Mouse (Mus musculus) embryonic facial prominence, embryonic 11.5 days (tissue): ENCODE data around the gene Aco1. TPM values are rescaled to one million over a fixed set of nuclear protein-coding genes. Genes with fewer than 3 reads are reported as not detected.

Experiments used
- ATAC-seq: fragments of 200-750 bp; cut with Nextera tagmentation; replicated peaks from 2 replicates; pipeline ENCODE4 v1.8.0; 2017; ENCODE audit warnings: low read depth; ENCODE audit not compliant: insufficient number of reproducible peaks, low FRiP score, low TSS enrichment
- DNase-seq: peaks from one replicate; pipeline ENCODE4 v3.0.0-alpha.2; 2015; ENCODE audit warnings: low spot score
- H3K27ac ChIP-seq: fragments of 300-500 bp; sonication (generic); replicated peaks from 2 replicates; pipeline ENCODE4 v1.5.1; 2014; ENCODE audit warnings: mild to moderate bottlenecking, low read depth, low read length, control low read depth
- H3K27me3 ChIP-seq: fragments of 300-500 bp; sonication (generic); 2 replicates; pipeline ENCODE4 v1.6.1; 2014; ENCODE audit warnings: mild to moderate bottlenecking, low read length, moderate library complexity, mixed read lengths; ENCODE audit not compliant: control insufficient read depth, insufficient read depth
- H3K36me3 ChIP-seq: fragments of 300-500 bp; sonication (generic); replicated peaks from 2 replicates; pipeline ENCODE4 v1.6.1; 2014; ENCODE audit warnings: low read depth, mild to moderate bottlenecking, low read length, moderate library complexity, mixed read lengths; ENCODE audit not compliant: control insufficient read depth, insufficient read depth
- H3K4me1 ChIP-seq: fragments of 300-500 bp; sonication (generic); 2 replicates; pipeline ENCODE4 v1.6.1; 2014; ENCODE audit warnings: low read length, mixed read lengths; ENCODE audit not compliant: control insufficient read depth, insufficient read depth
- H3K4me2 ChIP-seq: fragments of 300-500 bp; sonication (generic); 2 replicates; pipeline ENCODE4 v1.6.1; 2014; ENCODE audit warnings: low read depth, mild to moderate bottlenecking, control low read depth, low read length, moderate library complexity
- H3K4me3 ChIP-seq: fragments of 300-500 bp; sonication (generic); 2 replicates; pipeline ENCODE4 v1.5.1; 2014; ENCODE audit warnings: low read depth, low read length, control low read depth
- H3K9ac ChIP-seq: fragments of 300-500 bp; sonication (generic); replicated peaks from 2 replicates; pipeline ENCODE4 v1.6.1; 2014; ENCODE audit warnings: mild to moderate bottlenecking, control low read depth, low read length
- H3K9me3 ChIP-seq: fragments of 300-500 bp; sonication (generic); replicated peaks from 2 replicates; pipeline ENCODE4 v1.6.1; 2016; ENCODE audit warnings: mild to moderate bottlenecking, low read length, inconsistent platforms, mixed read lengths; ENCODE audit not compliant: control insufficient read depth
- WGBS: fragments of 180-500 bp; shearing (Covaris S2); extraction: QIAGEN DNeasy Blood & Tissue Kit; methylation state at CpG from one replicate; pipeline ENCODE4 v1.1.7; 2014; 5-methylcytosine and 5-hydroxymethylcytosine counted together
- polyA plus RNA-seq: library from polyadenylated mRNA; unstranded; fragments of >200 nt; fragmentation: Nextera tagmentation; extraction: Ambion mirVana; gene quantifications from 2 replicates; pipeline ENCODE4 v1.2.1, GENCODE M21; 2014

The Aco1 gene
- polyA plus RNA-seq, 1 experiment from 2014 or later, result 62.8 TPM

- WGBS, result 19% methylated on average over 9 of the region's 9 CpGs
- ATAC-seq, result no peak
- Histone ChIP-seq H3K4me2 (no peak overlapping the region), H3K9me3 (no peaks in the 10 kb centered on the region), H3K27ac (no peak overlapping the region), H3K9ac (no peak overlapping the region), H3K4me3 (no peak overlapping the region), H3K4me1 (no peaks in the 10 kb centered on the region), H3K36me3 (no peaks in the 10 kb centered on the region), H3K27me3 (no peaks in the 10 kb centered on the region)
- peak; percentile 81 for DNase-seq
Measured at GRCm38 (mm10) chr4:40134468-40135102, 8.3 kb upstream of the Aco1 start.

DNA sequence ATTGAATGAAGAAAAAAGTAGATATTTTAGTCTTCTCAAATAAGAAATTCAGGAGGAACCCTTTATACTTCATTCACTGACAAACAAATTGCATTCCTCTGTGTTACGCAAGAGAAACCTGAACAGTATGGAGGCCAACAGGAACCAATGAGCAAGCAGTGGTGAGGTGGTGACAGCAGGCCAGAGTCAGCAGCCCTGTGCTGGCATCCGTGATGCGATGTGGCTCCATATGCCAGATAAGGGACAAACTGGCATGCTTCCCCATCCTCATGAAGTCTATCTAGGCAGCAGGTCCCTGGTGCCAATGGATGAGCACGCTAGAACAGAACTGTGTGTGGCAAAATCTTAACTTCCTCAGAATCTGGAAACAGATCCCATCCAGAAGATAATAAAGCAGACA is 6.4 kb upstream of the Aco1 start:
- Histone ChIP-seq H3K36me3 (no peaks in the 10 kb centered on the region), H3K9me3 (no peaks in the 10 kb centered on the region), H3K9ac (no peak overlapping the region), H3K4me1 (no peaks in the 10 kb centered on the region), H3K4me3 (no peak overlapping the region), H3K27ac (no peak overlapping the region), H3K27me3 (no peaks in the 10 kb centered on the region), H3K4me2 (no peak overlapping the region)
- 84% methylated on average over 4 of the region's 4 CpGs for WGBS
- ATAC-seq, result no peak
- DNase-seq, result no peak

- Histone ChIP-seq H3K9ac (no peak overlapping the region), H3K9me3 (no peaks in the 10 kb centered on the region), H3K4me3 (no peak overlapping the region), H3K27me3 (no peaks in the 10 kb centered on the region), H3K36me3 (no peaks in the 10 kb centered on the region), H3K27ac (no peak overlapping the region), H3K4me1 (no peaks in the 10 kb centered on the region; the same call in 1 of the 2 replicates), H3K4me2 (no peak overlapping the region)
- ATAC-seq, result no peak
- no peak for DNase-seq
- 69% methylated on average over 3 of the region's 3 CpGs for WGBS
Measured at GRCm38 (mm10) chr4:40139663-40140255, 3.1 kb upstream of the Aco1 start.

- H3K4me1 ChIP-seq, result no peaks in the 10 kb centered on the region; the same call in 1 of the 2 replicates
- ATAC-seq (no peak), DNase-seq (no peak)
- H3K4me3 ChIP-seq, result peak overlapping the region; percentile 75
- no peaks in the 10 kb centered on the region for H3K36me3 ChIP-seq
- peak overlapping the region; percentile 81 for H3K9ac ChIP-seq
- H3K27me3 ChIP-seq, result no peaks in the 10 kb centered on the region
- peak overlapping the region; percentile 74 for H3K4me2 ChIP-seq
- H3K9me3 ChIP-seq, result no peaks in the 10 kb centered on the region
- 0 out of 2 replicates have a peak overlapping the region, but pooled peaks have one; percentile 20 for H3K27ac ChIP-seq
- WGBS, result 0% methylated on average over 25 of the region's 27 CpGs
Measured at GRCm38 (mm10) chr4:40143533-40143871, 621 bp downstream of the Aco1 start.

DNA sequence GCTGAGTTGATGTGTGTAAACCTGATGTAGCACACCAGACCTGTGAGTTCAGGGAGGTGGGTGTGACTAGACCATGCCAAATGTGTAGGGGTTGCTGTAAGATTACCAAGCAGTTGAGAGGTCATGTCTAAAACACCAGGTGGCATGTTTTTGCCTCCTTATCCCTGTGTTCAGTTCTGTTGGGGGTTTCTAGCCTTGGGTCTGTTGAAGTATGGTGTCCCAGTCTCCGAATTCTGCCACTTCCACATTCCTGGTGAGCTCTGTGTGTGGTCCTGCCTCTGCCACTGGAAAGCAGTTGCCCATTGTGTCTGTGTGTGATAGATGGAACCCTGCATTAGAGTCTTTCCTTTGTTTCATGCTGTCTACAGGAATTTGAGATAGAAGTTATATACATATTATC is 1.7 kb downstream of the Aco1 start:
- ATAC-seq (no peak), DNase-seq (no peak)
- H3K36me3 ChIP-seq, result no peaks in the 10 kb centered on the region
- peak overlapping the region; percentile 75 for H3K4me3 ChIP-seq
- no peak overlapping the region; the same call in 1 of the 2 replicates for H3K9ac ChIP-seq
- no peak overlapping the region for H3K27ac ChIP-seq
- H3K27me3 ChIP-seq, result no peaks in the 10 kb centered on the region
- peak overlapping the region; percentile 74 for H3K4me2 ChIP-seq
- no peaks in the 10 kb centered on the region; the same call in 1 of the 2 replicates for H3K4me1 ChIP-seq
- WGBS, result 18% methylated on average over 1 of the region's 1 CpGs
- H3K9me3 ChIP-seq, result no peaks in the 10 kb centered on the region

GRCm38 (mm10) chr4:40144981-40145380 is 2.1 kb downstream of the Aco1 start:
- Histone ChIP-seq H3K27me3 (no peaks in the 10 kb centered on the region), H3K27ac (no peak overlapping the region), H3K4me1 (no peaks in the 10 kb centered on the region; the same call in 1 of the 2 replicates), H3K36me3 (no peaks in the 10 kb centered on the region), H3K9me3 (no peaks in the 10 kb centered on the region), H3K4me3 (no peak overlapping the region), H3K4me2 (no peak overlapping the region), H3K9ac (no peak overlapping the region)
- DNase-seq, result no peak
- ATAC-seq, result no peak
- 76% methylated on average over 3 of the region's 3 CpGs for WGBS

DNA sequence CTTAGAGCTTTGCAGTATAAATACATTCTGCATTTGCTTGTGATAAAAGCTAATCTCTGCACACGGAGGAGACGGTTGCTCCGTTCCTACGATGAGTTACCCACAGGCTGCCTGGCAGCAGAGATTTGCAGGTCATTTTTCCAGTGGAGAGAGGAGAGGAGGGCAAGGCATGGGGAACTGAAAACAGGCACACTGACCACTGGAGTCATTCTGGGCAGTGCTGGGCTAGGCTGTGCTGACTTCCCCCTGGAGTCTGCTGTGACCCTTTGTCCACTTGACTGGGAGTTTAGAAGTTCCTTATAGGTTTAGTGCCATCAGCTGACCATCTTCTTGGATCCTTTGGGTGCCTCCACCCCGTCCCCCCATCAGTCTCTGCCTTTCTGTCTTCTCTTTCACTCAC is 5.4 kb downstream of the Aco1 start:
- Histone ChIP-seq H3K9me3 (no peaks in the 10 kb centered on the region), H3K27me3 (no peaks in the 10 kb centered on the region), H3K9ac (no peak overlapping the region), H3K27ac (no peak overlapping the region), H3K36me3 (no peaks in the 10 kb centered on the region), H3K4me3 (no peak overlapping the region), H3K4me1 (no peaks in the 10 kb centered on the region; the same call in 1 of the 2 replicates), H3K4me2 (no peak overlapping the region)
- no peak for ATAC-seq
- 88% methylated on average over 5 of the region's 5 CpGs for whole genome bisulfite sequencing
- DNase-seq, result no peak

DNA sequence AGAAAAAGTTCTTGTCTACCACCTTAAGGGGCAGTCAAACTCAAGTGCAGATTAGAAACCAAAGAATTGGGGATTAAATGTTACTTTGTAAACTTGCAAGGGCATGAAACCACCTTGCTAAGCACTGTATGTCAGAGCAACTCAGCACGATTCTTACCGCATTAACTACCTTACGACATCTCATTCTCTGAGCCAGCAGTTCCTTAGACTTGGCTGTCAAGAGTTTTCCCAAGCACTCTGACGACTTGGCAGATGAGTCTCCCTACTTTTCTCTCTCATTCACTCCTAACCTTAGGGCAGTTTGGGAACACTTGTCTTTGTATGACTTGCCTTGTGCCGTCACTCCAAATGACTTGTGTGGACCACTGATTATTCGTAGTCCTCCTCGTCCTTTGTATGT is 7.2 kb downstream of the Aco1 start:
- Histone ChIP-seq H3K9me3 (no peaks in the 10 kb centered on the region), H3K4me1 (no peaks in the 10 kb centered on the region), H3K27me3 (no peaks in the 10 kb centered on the region), H3K4me2 (no peak overlapping the region), H3K9ac (no peak overlapping the region), H3K36me3 (no peaks in the 10 kb centered on the region), H3K27ac (no peak overlapping the region), H3K4me3 (no peak overlapping the region)
- ATAC-seq (no peak), DNase-seq (no peak)
- 89% methylated on average over 7 of the region's 7 CpGs for WGBS
